Mouse (Mus musculus) hindbrain, embryonic 16.5 days (tissue): ENCODE measurements at regions not wholly inside any gene's neighbourhood (a gene's known extent, or its start where the extent isn't known, plus 50 kb on each side); places are given as distances from the start of the nearest gene placed in this dataset.
"Not testable (repeated sequence)": the region's sequence is repeated elsewhere in the genome, so short reads cannot be mapped to it uniquely, and the experiment has no call there.

ENCODE experiments used
- ATAC-seq: fragments of 200-750 bp; cut with Nextera tagmentation; 2 replicates; pipeline ENCODE4 v1.8.0; 2017; ENCODE audit warnings: moderate TSS enrichment, moderate library complexity
- H3K27ac ChIP-seq: fragments of 300-500 bp; sonication (generic); 2 replicates; pipeline ENCODE4 v1.5.1; 2014; ENCODE audit warnings: low read depth, mild to moderate bottlenecking, control low read depth, low read length, moderate library complexity
- H3K27me3 ChIP-seq: fragments of 300-500 bp; sonication (generic); replicated peaks from 2 replicates; pipeline ENCODE4 v1.6.1; 2014; ENCODE audit warnings: low read length; ENCODE audit not compliant: control insufficient read depth, insufficient read depth
- H3K36me3 ChIP-seq: fragments of 300-500 bp; sonication (generic); 2 replicates; pipeline ENCODE4 v1.6.1; 2014; ENCODE audit warnings: mild to moderate bottlenecking, low read length, moderate library complexity, mixed read lengths; ENCODE audit not compliant: control insufficient read depth, insufficient read depth
- H3K4me1 ChIP-seq: fragments of 300-500 bp; sonication (generic); 2 replicates; pipeline ENCODE4 v1.6.1; 2014; ENCODE audit warnings: low read depth, low read length; ENCODE audit not compliant: control insufficient read depth, insufficient read depth
- H3K4me2 ChIP-seq: fragments of 300-500 bp; sonication (generic); 2 replicates; pipeline ENCODE4 v1.6.1; 2014; ENCODE audit warnings: mild to moderate bottlenecking, low read length, control low read depth, moderate library complexity
- H3K4me3 ChIP-seq: fragments of 300-500 bp; sonication (generic); 2 replicates; pipeline ENCODE4 v1.5.1; 2014; ENCODE audit warnings: mild to moderate bottlenecking, low read length, control low read depth, moderate library complexity
- H3K9ac ChIP-seq: fragments of 300-500 bp; sonication (generic); 2 replicates; pipeline ENCODE4 v1.6.1; 2014; ENCODE audit warnings: low read depth, mild to moderate bottlenecking, control low read depth, low read length, moderate library complexity
- H3K9me3 ChIP-seq: fragments of 300-500 bp; sonication (generic); 2 replicates; pipeline ENCODE4 v1.6.1; 2014; ENCODE audit warnings: mild to moderate bottlenecking, low read length, moderate library complexity; ENCODE audit not compliant: control insufficient read depth
- WGBS: fragments of 180-500 bp; shearing (Covaris S2); extraction: QIAGEN DNeasy Blood & Tissue Kit; methylation state at CpG from one replicate; pipeline ENCODE4 v1.1.7; 2014; 5-methylcytosine and 5-hydroxymethylcytosine counted together

GRCm38 (mm10) chr1:189532834-189533233 is 130.8 kb upstream of the Kcnk2 start:
- no peak overlapping the region for H3K27ac ChIP-seq
- no peaks in the 10 kb centered on the region for H3K4me1 ChIP-seq
- H3K27me3 ChIP-seq = no peaks in the 10 kb centered on the region
- H3K9me3 ChIP-seq = no peaks in the 10 kb centered on the region
- H3K4me2 ChIP-seq = no peak overlapping the region
- H3K36me3 ChIP-seq = no peaks in the 10 kb centered on the region
- no peak for ATAC-seq
- H3K9ac ChIP-seq = no peak overlapping the region
- 90% methylated on average over 2 of the region's 2 CpGs for WGBS
- H3K4me3 ChIP-seq = no peak overlapping the region

- H3K27me3 ChIP-seq = no peaks in the 10 kb centered on the region
- H3K4me1 ChIP-seq = no peaks in the 10 kb centered on the region
- no peaks in the 10 kb centered on the region for H3K9me3 ChIP-seq
- no peak overlapping the region for H3K4me3 ChIP-seq
- H3K36me3 ChIP-seq = no peaks in the 10 kb centered on the region
- H3K9ac ChIP-seq = no peak overlapping the region
- no peak overlapping the region for H3K4me2 ChIP-seq
- H3K27ac ChIP-seq = no peak overlapping the region
- no peak for ATAC-seq
- WGBS = 82% methylated on average over 5 of the region's 5 CpGs
Observed at GRCm38 (mm10) chr1:189526329-189526728, 124.3 kb upstream of the Kcnk2 start.

DNA sequence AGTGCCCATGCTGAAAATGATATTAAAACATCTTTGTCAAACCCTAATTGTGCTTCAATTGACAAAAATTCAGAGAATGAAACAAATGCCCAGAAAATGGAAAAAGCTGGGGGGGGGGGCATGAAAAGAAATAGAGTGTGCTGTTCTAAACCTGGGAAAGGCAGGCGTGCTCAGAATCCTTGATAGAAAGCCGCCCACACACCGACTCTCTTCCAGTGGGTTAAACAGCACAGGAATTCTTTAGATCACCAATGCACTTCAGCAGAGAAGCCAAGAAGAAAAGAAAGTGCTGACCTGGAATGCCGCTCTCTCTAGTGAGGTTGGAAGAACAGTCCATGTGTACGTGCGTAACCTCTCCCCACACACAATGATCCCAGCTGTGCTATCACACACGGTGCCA is 113.4 kb upstream of the Kcnk2 start:
- no peak overlapping the region for H3K27ac ChIP-seq
- no peak overlapping the region for H3K9ac ChIP-seq
- no peak overlapping the region for H3K4me2 ChIP-seq
- H3K36me3 ChIP-seq = no peaks in the 10 kb centered on the region
- WGBS = 77% methylated on average over 7 of the region's 7 CpGs
- H3K4me3 ChIP-seq = no peak overlapping the region
- H3K27me3 ChIP-seq = no peaks in the 10 kb centered on the region
- no peaks in the 10 kb centered on the region for H3K4me1 ChIP-seq
- H3K9me3 ChIP-seq = no peaks in the 10 kb centered on the region; the same call in 1 of the 2 replicates
- no peak for ATAC-seq

GRCm38 (mm10) chr1:189513358-189513757 is 111.3 kb upstream of the Kcnk2 start:
- 52% methylated on average over 4 of the region's 4 CpGs for WGBS
- Histone ChIP-seq H3K36me3 (no peaks in the 10 kb centered on the region), H3K4me2 (no peak overlapping the region), H3K27me3 (no peaks in the 10 kb centered on the region), H3K27ac (no peak overlapping the region), H3K4me1 (no peaks in the 10 kb centered on the region), H3K4me3 (no peak overlapping the region), H3K9me3 (peaks cover 5% of the 10 kb centered on the region; the same call in 1 of the 2 replicates), H3K9ac (no peak overlapping the region)
- ATAC-seq = no peak

DNA sequence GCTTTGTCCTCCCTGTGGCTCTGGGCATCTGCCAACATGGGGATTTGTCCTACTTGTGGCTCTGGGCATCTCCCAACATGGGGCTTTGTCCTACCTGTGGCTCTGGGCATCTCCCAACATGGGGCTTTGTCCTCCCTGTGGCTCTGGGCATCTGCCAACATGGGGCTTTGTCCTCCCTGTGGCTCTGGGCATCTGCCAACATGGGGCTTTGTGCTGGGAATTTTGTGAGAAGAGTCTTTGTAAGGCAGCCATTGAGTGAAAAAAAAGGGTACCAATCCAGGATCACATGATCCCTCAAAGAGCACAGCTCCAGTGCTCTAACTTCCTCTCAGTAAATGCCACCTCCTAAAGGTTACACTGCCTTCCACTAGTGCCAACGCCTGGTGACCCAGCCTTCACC is 105.2 kb upstream of the Kcnk2 start:
- not testable (repeated sequence) for H3K4me3 ChIP-seq, H3K36me3 ChIP-seq, H3K9me3 ChIP-seq, H3K27me3 ChIP-seq, H3K4me2 ChIP-seq, H3K27ac ChIP-seq, H3K9ac ChIP-seq, H3K4me1 ChIP-seq, ATAC-seq
- 62% methylated on average over 1 of the region's 1 CpGs for WGBS

- Histone ChIP-seq H3K27ac (no peak overlapping the region), H3K9me3 (no peaks in the 10 kb centered on the region), H3K36me3 (no peaks in the 10 kb centered on the region), H3K9ac (no peak overlapping the region), H3K27me3 (no peaks in the 10 kb centered on the region), H3K4me2 (no peak overlapping the region), H3K4me1 (no peaks in the 10 kb centered on the region; the same call in 1 of the 2 replicates), H3K4me3 (no peak overlapping the region)
- no peak for ATAC-seq
- WGBS = 89% methylated on average over 3 of the region's 3 CpGs
Observed at GRCm38 (mm10) chr1:189499703-189500102, 97.6 kb upstream of the Kcnk2 start.

- 75% methylated on average over 4 of the region's 4 CpGs for WGBS
- H3K4me3 ChIP-seq = no peak overlapping the region
- no peak overlapping the region for H3K27ac ChIP-seq
- no peak overlapping the region for H3K9ac ChIP-seq
- no peaks in the 10 kb centered on the region for H3K9me3 ChIP-seq
- H3K4me1 ChIP-seq = no peaks in the 10 kb centered on the region; the same call in 1 of the 2 replicates
- no peaks in the 10 kb centered on the region for H3K27me3 ChIP-seq
- no peak for ATAC-seq
- H3K4me2 ChIP-seq = no peak overlapping the region
- no peaks in the 10 kb centered on the region for H3K36me3 ChIP-seq
Observed at GRCm38 (mm10) chr1:189499141-189499540, 97.1 kb upstream of the Kcnk2 start.

DNA sequence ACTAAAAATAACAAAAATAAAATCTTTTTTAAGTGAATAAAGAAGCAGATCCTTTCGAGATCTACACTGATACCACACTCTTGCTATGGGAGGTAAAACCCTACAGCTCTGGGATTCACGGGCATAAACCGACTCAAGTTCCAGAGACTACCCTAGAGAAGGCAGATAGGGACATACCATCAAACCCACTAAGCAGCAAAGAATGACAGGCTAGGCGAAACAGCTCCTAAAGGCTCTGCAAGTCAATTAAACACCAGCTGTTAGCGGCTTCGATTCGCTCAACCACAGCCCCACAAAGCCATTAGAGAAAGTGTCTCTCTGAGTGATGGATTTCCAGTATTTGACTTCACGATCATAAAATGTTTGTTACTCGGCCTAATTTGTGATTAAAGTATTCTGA is 95.0 kb upstream of the Kcnk2 start:
- no peaks in the 10 kb centered on the region for H3K9me3 ChIP-seq
- WGBS = 58% methylated on average over 9 of the region's 9 CpGs
- no peaks in the 10 kb centered on the region for H3K27me3 ChIP-seq
- no peak overlapping the region for H3K4me3 ChIP-seq
- H3K9ac ChIP-seq = no peak overlapping the region
- H3K4me1 ChIP-seq = no peaks in the 10 kb centered on the region; the same call in 1 of the 2 replicates
- no peak overlapping the region for H3K4me2 ChIP-seq
- no peak for ATAC-seq
- H3K27ac ChIP-seq = no peak overlapping the region
- no peaks in the 10 kb centered on the region for H3K36me3 ChIP-seq

DNA sequence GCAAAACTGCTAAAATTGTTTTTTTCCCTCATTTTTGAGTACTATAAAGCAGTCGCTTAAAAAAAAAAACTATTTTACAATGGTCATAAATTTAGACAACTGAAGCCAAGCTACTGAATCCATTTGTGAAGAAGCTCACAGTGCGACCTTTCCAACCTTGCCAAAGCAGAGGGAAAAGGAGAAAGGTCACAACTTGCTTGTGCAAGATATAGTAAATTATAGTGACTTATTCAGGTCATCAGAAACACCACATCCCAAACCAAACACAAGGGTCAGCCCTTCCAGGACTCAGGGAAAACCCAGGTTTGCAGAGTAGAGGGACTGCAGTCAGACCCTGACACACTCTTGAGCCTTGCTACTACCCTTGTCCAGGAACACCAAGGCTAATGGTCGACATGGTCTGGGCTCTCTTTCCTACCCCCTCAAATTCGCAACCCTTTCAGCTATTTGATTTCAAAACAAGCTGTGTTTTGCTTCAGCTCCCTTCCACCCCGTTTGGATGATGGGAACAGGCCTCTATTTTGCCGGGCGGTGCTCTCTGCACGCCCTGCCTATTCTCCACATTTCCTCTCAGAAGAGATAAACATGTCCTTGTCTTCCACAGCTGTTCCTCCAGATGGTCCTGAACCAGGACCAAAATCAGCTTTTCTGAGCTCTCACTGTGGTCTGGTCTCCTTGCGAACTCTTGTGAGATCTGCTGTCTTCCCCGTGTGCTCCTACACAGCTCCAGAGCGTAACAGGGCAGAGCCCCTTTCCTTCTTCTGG is 93.5 kb upstream of the Kcnk2 start:
- H3K4me1 ChIP-seq = no peaks in the 10 kb centered on the region; the same call in 1 of the 2 replicates
- WGBS = 81% methylated on average over 11 of the region's 11 CpGs
- ATAC-seq = no peak

More for the DNA sequence above, 93.5 kb upstream of the Kcnk2 start:
- no peaks in the 10 kb centered on the region for H3K9me3 ChIP-seq
- no peak overlapping the region for H3K4me3 ChIP-seq
- no peak overlapping the region for H3K27ac ChIP-seq
- H3K27me3 ChIP-seq = no peaks in the 10 kb centered on the region
- no peaks in the 10 kb centered on the region for H3K36me3 ChIP-seq
- H3K4me2 ChIP-seq = no peak overlapping the region
- H3K9ac ChIP-seq = no peak overlapping the region
